Mouse (Mus musculus): ENCODE measurements around the gene Car2. TPM values are rescaled to one million over a fixed set of nuclear protein-coding genes. Genes with fewer than 3 reads are reported as not detected.
A peak's percentile ranks its signal among the peaks of the same experiment; 100 is the strongest.

Gene Car2
- polyA plus RNA-seq, 1 experiment from 2014 or later, result 2,019 TPM

DNA sequence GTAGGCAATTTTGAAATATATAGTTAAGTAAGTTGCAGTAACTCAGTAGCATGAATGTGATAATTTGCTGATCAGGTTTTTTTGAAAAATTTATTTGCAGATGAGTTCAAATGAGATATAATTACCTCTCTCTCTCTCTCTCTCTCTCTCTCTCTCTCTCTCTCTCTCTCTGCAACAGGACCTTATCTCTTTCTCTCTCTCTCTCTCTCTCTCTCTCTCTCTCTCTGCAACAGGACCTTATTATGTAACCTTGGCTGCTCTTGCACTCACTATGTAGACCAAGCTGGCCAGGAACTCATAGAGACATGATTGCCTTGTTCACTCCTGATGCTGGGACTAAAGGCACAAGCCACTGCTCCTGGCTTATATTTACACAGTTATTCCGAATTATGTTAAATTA, 24.9 kb upstream of the Car2 start:
- WGBS (ENCODE audit: insufficient replicate concordance), result 33% methylated on average over 1 of the region's 1 CpGs
- H3K36me3 ChIP-seq (ENCODE audit: control insufficient read depth, insufficient read depth), result no peaks in the 10 kb centered on the region

DNA sequence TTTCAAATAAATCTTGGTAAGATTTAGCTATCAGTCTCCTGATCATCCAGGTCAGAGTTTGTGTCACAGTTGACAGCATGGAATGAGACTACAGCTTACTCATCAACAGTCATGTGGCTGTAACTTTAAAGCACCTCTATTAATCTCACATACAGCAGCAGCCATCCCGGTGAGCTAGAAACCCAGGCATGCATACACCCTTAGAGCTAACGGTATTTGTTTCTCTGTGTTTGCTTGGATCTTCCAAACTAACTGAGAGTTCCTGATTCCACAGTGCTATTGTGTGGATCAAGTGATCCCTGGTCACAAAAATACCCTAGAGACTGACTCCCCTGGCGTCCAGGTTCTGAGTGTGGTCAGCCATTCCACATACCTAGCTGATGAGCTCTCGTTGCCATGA, 24.3 kb upstream of the Car2 start:
- no peaks in the 10 kb centered on the region for H3K9me3 ChIP-seq (replicated peaks; ENCODE audit: control insufficient read depth, low read length)
- H3K9ac ChIP-seq (ENCODE audit: low read depth, low read length), result no peak overlapping the region
- H3K27ac ChIP-seq (ENCODE audit: low read length), result no peak overlapping the region
- no peaks in the 10 kb centered on the region for H3K36me3 ChIP-seq (ENCODE audit: control insufficient read depth, insufficient read depth)
- H3K4me2 ChIP-seq (ENCODE audit: low read depth, low read length), result no peak overlapping the region
- no peaks in the 10 kb centered on the region for H3K4me1 ChIP-seq (ENCODE audit: control insufficient read depth, low read depth, low read length)
- peaks cover 13% of the 10 kb centered on the region for H3K27me3 ChIP-seq (ENCODE audit: control insufficient read depth, insufficient read depth, low read depth, low read length)
- H3K4me3 ChIP-seq (ENCODE audit: low read depth, low read length), result no peak overlapping the region
- WGBS (ENCODE audit: insufficient replicate concordance), result 44% methylated on average over 4 of the region's 4 CpGs
- ATAC-seq (ENCODE audit: low read depth), result no peak

More for the DNA sequence above, 24.9 kb upstream of the Car2 start:
- no peak overlapping the region for H3K4me2 ChIP-seq (ENCODE audit: low read depth, low read length)
- H3K27ac ChIP-seq (ENCODE audit: low read length), result no peak overlapping the region
- H3K4me3 ChIP-seq (ENCODE audit: low read depth, low read length), result no peak overlapping the region
- H3K4me1 ChIP-seq (ENCODE audit: control insufficient read depth, low read depth, low read length), result no peaks in the 10 kb centered on the region
- ATAC-seq (ENCODE audit: low read depth), result no peak
- peaks cover 13% of the 10 kb centered on the region for H3K27me3 ChIP-seq (ENCODE audit: control insufficient read depth, insufficient read depth, low read depth, low read length)
- no peak overlapping the region for H3K9ac ChIP-seq (ENCODE audit: low read depth, low read length)
- no peaks in the 10 kb centered on the region for H3K9me3 ChIP-seq (replicated peaks; ENCODE audit: control insufficient read depth, low read length)

DNA sequence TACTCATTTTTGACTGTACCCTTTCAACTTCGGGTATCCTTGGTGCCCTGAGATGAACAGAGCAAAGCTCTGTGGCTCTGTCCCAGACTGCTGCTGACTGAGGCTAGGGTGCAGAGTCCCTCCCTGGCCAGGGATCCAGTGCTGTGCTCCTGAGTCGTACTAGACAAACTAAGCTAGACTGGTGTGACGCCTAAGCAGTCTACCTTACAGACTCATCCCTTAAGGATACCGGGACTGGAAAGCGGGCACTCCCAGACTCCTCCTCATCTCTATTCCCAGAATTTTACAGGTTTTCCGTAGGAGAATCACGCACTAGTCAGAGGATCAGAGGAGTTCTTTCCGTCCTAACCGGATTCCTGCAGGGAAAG, 23.4 kb upstream of the Car2 start:
- Histone ChIP-seq H3K9ac (ENCODE audit: low read depth, low read length) (peak overlapping the region; percentile 1; the same call in 1 of the 2 replicates), H3K9me3 (replicated peaks; ENCODE audit: control insufficient read depth, low read length) (no peaks in the 10 kb centered on the region), H3K4me1 (ENCODE audit: control insufficient read depth, low read depth, low read length) (no peaks in the 10 kb centered on the region), H3K4me2 (ENCODE audit: low read depth, low read length) (peak overlapping the region; percentile 53), H3K27me3 (ENCODE audit: control insufficient read depth, insufficient read depth, low read depth, low read length) (peaks cover 13% of the 10 kb centered on the region), H3K4me3 (ENCODE audit: low read depth, low read length) (peak overlapping the region; percentile 47), H3K36me3 (ENCODE audit: control insufficient read depth, insufficient read depth) (no peaks in the 10 kb centered on the region), H3K27ac (ENCODE audit: low read length) (0 out of 2 replicates have a peak overlapping the region, but pooled peaks have one; percentile 11)
- ATAC-seq (ENCODE audit: low read depth), result peak; percentile 53
- 4% methylated on average over 9 of the region's 9 CpGs for WGBS (ENCODE audit: insufficient replicate concordance)

GRCm38 (mm10) chr3:14863022-14863711, 22.9 kb upstream of the Car2 start, which contains the start of gene Car3:
Gene Car3, plus strand, starts transcription at chr3:14863512.
- ATAC-seq (ENCODE audit: low read depth), result peak; percentile 50
- Histone ChIP-seq H3K27ac (ENCODE audit: low read length) (peak within 1 kb of the TSS; percentile 49; the same call in 1 of the 2 replicates), H3K27me3 (ENCODE audit: control insufficient read depth, insufficient read depth, low read depth, low read length) (peaks cover 13% of the 10 kb centered on the region), H3K4me1 (ENCODE audit: control insufficient read depth, low read depth, low read length) (no peaks in the 10 kb centered on the region), H3K9me3 (replicated peaks; ENCODE audit: control insufficient read depth, low read length) (no peaks in the 10 kb centered on the region), H3K4me3 (ENCODE audit: low read depth, low read length) (peak within 1 kb of the TSS; percentile 47), H3K4me2 (ENCODE audit: low read depth, low read length) (peak within 1 kb of the TSS; percentile 53), H3K9ac (ENCODE audit: low read depth, low read length) (peak within 1 kb of the TSS; percentile 1; the same call in 1 of the 2 replicates), H3K36me3 (ENCODE audit: control insufficient read depth, insufficient read depth) (no peaks in the 10 kb centered on the region)
- 5% methylated on average over 18 of the region's 18 CpGs for WGBS (ENCODE audit: insufficient replicate concordance)

GRCm38 (mm10) chr3:14863922-14864321, 22.2 kb upstream of the Car2 start:
- H3K4me2 ChIP-seq (ENCODE audit: low read depth, low read length), result peak overlapping the region; percentile 53
- no peaks in the 10 kb centered on the region for H3K36me3 ChIP-seq (ENCODE audit: control insufficient read depth, insufficient read depth)
- H3K27me3 ChIP-seq (ENCODE audit: control insufficient read depth, insufficient read depth, low read depth, low read length), result peaks cover 13% of the 10 kb centered on the region
- WGBS (ENCODE audit: insufficient replicate concordance), result 54% methylated on average over 2 of the region's 2 CpGs
- no peaks in the 10 kb centered on the region for H3K4me1 ChIP-seq (ENCODE audit: control insufficient read depth, low read depth, low read length)
- ATAC-seq (ENCODE audit: low read depth), result peak; percentile 72
- no peak overlapping the region for H3K9ac ChIP-seq (ENCODE audit: low read depth, low read length)
- peak overlapping the region; percentile 49; the same call in 1 of the 2 replicates for H3K27ac ChIP-seq (ENCODE audit: low read length)
- H3K4me3 ChIP-seq (ENCODE audit: low read depth, low read length), result peak overlapping the region; percentile 47
- no peaks in the 10 kb centered on the region for H3K9me3 ChIP-seq (replicated peaks; ENCODE audit: control insufficient read depth, low read length)

- ATAC-seq (ENCODE audit: low read depth), result no peak
- 53% methylated on average over 2 of the region's 2 CpGs for WGBS (ENCODE audit: insufficient replicate concordance)
- Histone ChIP-seq H3K9me3 (replicated peaks; ENCODE audit: control insufficient read depth, low read length) (no peaks in the 10 kb centered on the region), H3K27me3 (ENCODE audit: control insufficient read depth, insufficient read depth, low read depth, low read length) (peaks cover 13% of the 10 kb centered on the region), H3K36me3 (ENCODE audit: control insufficient read depth, insufficient read depth) (no peaks in the 10 kb centered on the region), H3K4me1 (ENCODE audit: control insufficient read depth, low read depth, low read length) (no peaks in the 10 kb centered on the region; the same call in 1 of the 2 replicates), H3K9ac (ENCODE audit: low read depth, low read length) (no peak overlapping the region), H3K4me3 (ENCODE audit: low read depth, low read length) (no peak overlapping the region), H3K4me2 (ENCODE audit: low read depth, low read length) (no peak overlapping the region), H3K27ac (ENCODE audit: low read length) (no peak overlapping the region)
Observed at GRCm38 (mm10) chr3:14865941-14866340, 20.1 kb upstream of the Car2 start.

DNA sequence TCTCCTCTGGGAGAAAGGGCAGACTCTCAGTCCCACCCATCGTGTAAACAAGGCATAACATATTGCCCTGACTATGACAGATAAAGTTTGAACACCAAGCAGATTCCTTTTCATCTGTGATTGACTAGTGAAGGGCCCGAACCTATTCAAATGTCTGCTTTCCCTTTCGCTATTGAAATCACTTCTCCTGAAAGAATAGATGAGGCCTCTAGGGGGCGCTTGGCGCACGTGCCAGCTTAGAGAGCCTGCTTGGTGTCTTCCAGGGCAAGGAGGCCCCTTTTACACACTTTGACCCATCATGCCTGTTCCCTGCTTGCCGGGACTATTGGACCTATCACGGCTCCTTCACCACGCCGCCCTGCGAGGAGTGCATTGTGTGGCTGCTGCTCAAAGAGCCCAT, 16.3 kb upstream of the Car2 start:
- WGBS (ENCODE audit: insufficient replicate concordance), result 15% methylated on average over 11 of the region's 11 CpGs
- peak; percentile 59 for ATAC-seq (ENCODE audit: low read depth)
- Histone ChIP-seq H3K27me3 (ENCODE audit: control insufficient read depth, insufficient read depth, low read depth, low read length) (no peaks in the 10 kb centered on the region), H3K9me3 (replicated peaks; ENCODE audit: control insufficient read depth, low read length) (no peaks in the 10 kb centered on the region), H3K4me3 (ENCODE audit: low read depth, low read length) (peak overlapping the region; percentile 38; the same call in 1 of the 2 replicates), H3K4me1 (ENCODE audit: control insufficient read depth, low read depth, low read length) (peaks cover 2% of the 10 kb centered on the region), H3K9ac (ENCODE audit: low read depth, low read length) (no peak overlapping the region), H3K4me2 (ENCODE audit: low read depth, low read length) (peak overlapping the region; percentile 44), H3K36me3 (ENCODE audit: control insufficient read depth, insufficient read depth) (no peaks in the 10 kb centered on the region), H3K27ac (ENCODE audit: low read length) (no peak overlapping the region)

- Histone ChIP-seq H3K27me3 (ENCODE audit: control insufficient read depth, insufficient read depth, low read depth, low read length) (no peaks in the 10 kb centered on the region), H3K9me3 (replicated peaks; ENCODE audit: control insufficient read depth, low read length) (no peaks in the 10 kb centered on the region), H3K4me1 (ENCODE audit: control insufficient read depth, low read depth, low read length) (peaks cover 2% of the 10 kb centered on the region), H3K4me3 (ENCODE audit: low read depth, low read length) (no peak overlapping the region), H3K4me2 (ENCODE audit: low read depth, low read length) (no peak overlapping the region), H3K9ac (ENCODE audit: low read depth, low read length) (no peak overlapping the region), H3K27ac (ENCODE audit: low read length) (no peak overlapping the region), H3K36me3 (ENCODE audit: control insufficient read depth, insufficient read depth) (no peaks in the 10 kb centered on the region)
- ATAC-seq (ENCODE audit: low read depth), result no peak
- 23% methylated on average over 1 of the region's 1 CpGs for WGBS (ENCODE audit: insufficient replicate concordance)
Observed at GRCm38 (mm10) chr3:14870528-14870927, 15.5 kb upstream of the Car2 start.

DNA sequence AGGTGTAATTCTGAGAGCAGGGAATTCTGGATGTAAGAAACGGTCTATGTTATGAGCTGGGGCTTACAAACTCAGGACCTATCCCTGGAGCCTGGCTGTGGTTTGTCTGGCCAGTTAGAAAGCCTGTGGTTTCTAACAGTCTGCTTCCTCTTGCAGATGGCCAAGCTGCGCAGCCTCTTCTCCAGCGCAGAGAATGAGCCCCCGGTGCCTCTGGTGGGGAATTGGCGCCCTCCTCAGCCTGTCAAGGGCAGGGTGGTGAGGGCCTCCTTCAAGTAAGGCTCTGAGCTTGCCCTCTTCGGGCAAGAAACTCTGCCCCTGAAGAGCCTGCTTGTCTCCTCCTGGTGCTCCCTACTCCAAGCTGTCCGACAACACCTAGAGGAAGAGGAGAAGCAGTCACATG, 14.7 kb upstream of the Car2 start:
- no peaks in the 10 kb centered on the region for H3K36me3 ChIP-seq (ENCODE audit: control insufficient read depth, insufficient read depth)
- H3K9ac ChIP-seq (ENCODE audit: low read depth, low read length), result peak overlapping the region; percentile 26; the same call in 1 of the 2 replicates
- WGBS (ENCODE audit: insufficient replicate concordance), result 22% methylated on average over 7 of the region's 7 CpGs
- ATAC-seq (ENCODE audit: low read depth), result 0 out of 2 replicates have a peak, but pooled peaks have one; percentile 28
- H3K4me3 ChIP-seq (ENCODE audit: low read depth, low read length), result no peak overlapping the region
- H3K27ac ChIP-seq (ENCODE audit: low read length), result no peak overlapping the region; the same call in 1 of the 2 replicates
- H3K4me1 ChIP-seq (ENCODE audit: control insufficient read depth, low read depth, low read length), result peaks cover 9% of the 10 kb centered on the region
- H3K27me3 ChIP-seq (ENCODE audit: control insufficient read depth, insufficient read depth, low read depth, low read length), result no peaks in the 10 kb centered on the region
- H3K4me2 ChIP-seq (ENCODE audit: low read depth, low read length), result no peak overlapping the region
- H3K9me3 ChIP-seq (replicated peaks; ENCODE audit: control insufficient read depth, low read length), result no peaks in the 10 kb centered on the region

All from liver, embryonic 16.5 days (tissue).